Mouse (Mus musculus): Measurements from ENCODE around the gene Zmym4. TPM values are rescaled to one million over a fixed set of nuclear protein-coding genes. Genes with fewer than 3 reads are reported as not detected.

The Zmym4 gene
- total and polyA plus RNA-seq, 3 experiments, result 13.6 to 22.8 (median 18.0) TPM

Other genes starting within 250 kb of the Zmym4 start
- gene Tfap2e, start 231.9 kb downstream of the Zmym4 start, total RNA-seq (2012; rRNA removed), result not detected in 2 replicates
- not detected in 2 replicates for gene Tfap2e, start 231.9 kb downstream of the Zmym4 start, total RNA-seq (2014; rRNA removed)
- not detected in 2 replicates for gene Tfap2e, start 231.9 kb downstream of the Zmym4 start, polyA plus RNA-seq (2012; ENCODE audit: insufficient read length, low read depth)
- 30.6 and 37.1 TPM in 2 replicates for gene Ncdn, start 214.7 kb downstream of the Zmym4 start, total RNA-seq (2012; rRNA removed)
- 18.6 and 18.7 TPM in 2 replicates for gene Ncdn, start 214.7 kb downstream of the Zmym4 start, total RNA-seq (2014; rRNA removed)
- gene Ncdn, start 214.7 kb downstream of the Zmym4 start, polyA plus RNA-seq (2012; ENCODE audit: insufficient read length, low read depth), result 36.3 and 41.2 TPM in 2 replicates
- 12.7 and 17.0 TPM in 2 replicates for gene AU040320, start 214.6 kb downstream of the Zmym4 start, total RNA-seq (2012; rRNA removed)
- 3.0 and 3.1 TPM in 2 replicates for gene AU040320, start 214.6 kb downstream of the Zmym4 start, total RNA-seq (2014; rRNA removed)
- gene AU040320, start 214.6 kb downstream of the Zmym4 start, polyA plus RNA-seq (2012; ENCODE audit: insufficient read length, low read depth), result 14.7 and 15.2 TPM in 2 replicates
- 170 and 228 TPM in 2 replicates for gene Sfpq, start 53.2 kb upstream of the Zmym4 start, total RNA-seq (2012; rRNA removed)
- 146 and 199 TPM in 2 replicates for gene Sfpq, start 53.2 kb upstream of the Zmym4 start, total RNA-seq (2014; rRNA removed)
- 560 and 668 TPM in 2 replicates for gene Sfpq, start 53.2 kb upstream of the Zmym4 start, polyA plus RNA-seq (2012; ENCODE audit: insufficient read length, low read depth)
- gene Zmym1, start 93.0 kb upstream of the Zmym4 start, total RNA-seq (2012; rRNA removed), result 9.5 and 13.4 TPM in 2 replicates
- gene Zmym1, start 93.0 kb upstream of the Zmym4 start, total RNA-seq (2014; rRNA removed), result 25.0 and 26.5 TPM in 2 replicates
- gene Zmym1, start 93.0 kb upstream of the Zmym4 start, polyA plus RNA-seq (2012; ENCODE audit: insufficient read length, low read depth), result 20.4 and 23.5 TPM in 2 replicates
- gene Zmym6, start 109.2 kb upstream of the Zmym4 start, total RNA-seq (2012; rRNA removed), result 6.4 and 7.8 TPM in 2 replicates
- gene Zmym6, start 109.2 kb upstream of the Zmym4 start, total RNA-seq (2014; rRNA removed), result 8.1 and 11.1 TPM in 2 replicates
- gene Zmym6, start 109.2 kb upstream of the Zmym4 start, polyA plus RNA-seq (2012; ENCODE audit: insufficient read length, low read depth), result 9.1 and 10.2 TPM in 2 replicates
- gene Tmem35b, start 155.6 kb upstream of the Zmym4 start, total RNA-seq (2012; rRNA removed), result 8.4 and 14.2 TPM in 2 replicates
- 8.3 and 9.4 TPM in 2 replicates for gene Tmem35b, start 155.6 kb upstream of the Zmym4 start, total RNA-seq (2014; rRNA removed)
- gene Tmem35b, start 155.6 kb upstream of the Zmym4 start, polyA plus RNA-seq (2012; ENCODE audit: insufficient read length, low read depth), result 5.5 and 7.1 TPM in 2 replicates
- gene Dlgap3, start 201.1 kb upstream of the Zmym4 start, total RNA-seq (2012; rRNA removed), result 0.38 and 0.55 TPM in 2 replicates
- 0.08 TPM in 1 of 2 replicates, not detected in the other for gene Dlgap3, start 201.1 kb upstream of the Zmym4 start, total RNA-seq (2014; rRNA removed)
- gene Dlgap3, start 201.1 kb upstream of the Zmym4 start, polyA plus RNA-seq (2012; ENCODE audit: insufficient read length, low read depth), result 0.07 and 0.37 TPM in 2 replicates

Measured in CH12.LX (cell line).